Mouse (Mus musculus) cerebellum, adult 2 months (tissue): Measurements from ENCODE around the gene Fam24b. TPM values are rescaled to one million over a fixed set of nuclear protein-coding genes. Genes with fewer than 3 reads are reported as not detected.

ENCODE experiments used
- DNase-seq, 2 experiments: peaks; one replicate each; pipeline ENCODE4 v3.0.0; 2021
- H3K27ac ChIP-seq: fragments of 200-500 bp; 2 replicates; pipeline ENCODE4 v1.5.1; 2012; ENCODE audit warnings: low read length, control low read depth, inconsistent platforms; ENCODE audit not compliant: insufficient read depth
- H3K27me3 ChIP-seq: fragments of 200-500 bp; 2 replicates; pipeline ENCODE4 v1.6.1; 2012; ENCODE audit warnings: inconsistent platforms, mild to moderate bottlenecking, low read length, moderate library complexity; ENCODE audit not compliant: control insufficient read depth, insufficient read depth
- H3K4me1 ChIP-seq: fragments of 200-500 bp; 2 replicates; pipeline ENCODE4 v1.6.1; 2011; ENCODE audit warnings: low read length; ENCODE audit not compliant: control insufficient read depth, insufficient read depth
- H3K4me3 ChIP-seq: fragments of 200-500 bp; replicated peaks from 2 replicates; pipeline ENCODE3; 2011; ENCODE audit warnings: mild to moderate bottlenecking, low read depth, low read length, control low read depth; ENCODE audit not compliant: insufficient read depth
- CTCF ChIP-seq: fragments of 200-500 bp; IDR thresholded peaks from 2 replicates; pipeline ENCODE4 v1.5.1; 2011; ENCODE audit warnings: low read depth, mild to moderate bottlenecking, control low read depth, low read length, moderate library complexity, borderline replicate concordance; ENCODE audit not compliant: insufficient read depth
- POLR2A ChIP-seq: fragments of 200-500 bp; IDR thresholded peaks from 2 replicates; pipeline ENCODE4 v1.6.1; 2011; ENCODE audit warnings: low read length, control low read depth, borderline replicate concordance; ENCODE audit not compliant: insufficient read depth
- WGBS: fragments of 180-500 bp; shearing (Covaris S2); methylation state at CpG from one replicate; pipeline ENCODE4 v1.1.7; 2018; 5-methylcytosine and 5-hydroxymethylcytosine counted together
- polyA plus RNA-seq: library from polyadenylated mRNA; depleted of rRNA; stranded (reverse); fragments of >200 nt; gene quantifications from 2 replicates; pipeline ENCODE4 v1.2.3, GENCODE M21; 2012; rRNA removed

Fam24b gene
- polyA plus RNA-seq, 1 experiment, result 0.70 TPM

- Histone ChIP-seq H3K4me3 (no peak overlapping the region), H3K4me1 (no peaks in the 10 kb centered on the region), H3K27me3 (no peaks in the 10 kb centered on the region), H3K27ac (no peak overlapping the region)
- 76% methylated on average over 12 of the region's 12 CpGs for WGBS
- no peak for DNase-seq
- TF ChIP-seq POLR2A (no peak), CTCF (no peak)
Observed at GRCm38 (mm10) chr7:131317587-131317986, 11.7 kb downstream of the Fam24b start.

- Histone ChIP-seq H3K27me3 (no peaks in the 10 kb centered on the region), H3K4me3 (no peak overlapping the region), H3K27ac (no peak overlapping the region), H3K4me1 (no peaks in the 10 kb centered on the region)
- WGBS, result 85% methylated on average over 7 of the region's 7 CpGs
- TF ChIP-seq POLR2A (no peak), CTCF (no peak)
- DNase-seq, result no peak
Observed at GRCm38 (mm10) chr7:131314493-131314892, 14.8 kb downstream of the Fam24b start.

- H3K27ac ChIP-seq, result no peak overlapping the region
- no peaks in the 10 kb centered on the region for H3K27me3 ChIP-seq
- no peak overlapping the region for H3K4me3 ChIP-seq
- TF ChIP-seq CTCF (no peak), POLR2A (no peak)
- no peak for DNase-seq
- WGBS, result 80% methylated on average over 5 of the region's 5 CpGs
- no peaks in the 10 kb centered on the region; the same call in 1 of the 2 replicates for H3K4me1 ChIP-seq
Observed at GRCm38 (mm10) chr7:131306733-131307132, 22.6 kb downstream of the Fam24b start.

GRCm38 (mm10) chr7:131303340-131303739 is 26.0 kb downstream of the Fam24b start:
- no peaks in the 10 kb centered on the region for H3K27me3 ChIP-seq
- no peak for DNase-seq
- H3K4me1 ChIP-seq, result no peaks in the 10 kb centered on the region; the same call in 1 of the 2 replicates
- H3K27ac ChIP-seq, result no peak overlapping the region
- WGBS, result 80% methylated on average over 8 of the region's 8 CpGs
- no peak overlapping the region for H3K4me3 ChIP-seq
- no peak for TF ChIP-seq POLR2A
- no peak for TF ChIP-seq CTCF

GRCm38 (mm10) chr7:131297151-131297550 is 32.2 kb downstream of the Fam24b start:
- no peak overlapping the region for H3K27ac ChIP-seq
- no peaks in the 10 kb centered on the region for H3K27me3 ChIP-seq
- TF ChIP-seq POLR2A (no peak), CTCF (no peak)
- no peak for DNase-seq
- no peak overlapping the region for H3K4me3 ChIP-seq
- no peaks in the 10 kb centered on the region for H3K4me1 ChIP-seq
- 74% methylated on average over 8 of the region's 8 CpGs for WGBS

Other genes with a start within 250 kb of the Fam24b start
- not detected in 2 replicates for gene 4933402N03Rik, start 183.2 kb downstream of the Fam24b start, polyA plus RNA-seq
- gene 5430419D17Rik, start 155.1 kb downstream of the Fam24b start, polyA plus RNA-seq, result 0.30 and 0.38 TPM in 2 replicates
- gene Cuzd1, start 7.2 kb downstream of the Fam24b start, polyA plus RNA-seq, result 0.05 and 0.19 TPM in 2 replicates
- not detected in 2 replicates for gene Fam24a, start 4.3 kb upstream of the Fam24b start, polyA plus RNA-seq
- gene 2310057M21Rik, start 33.2 kb upstream of the Fam24b start, polyA plus RNA-seq, result 16.3 and 16.7 TPM in 2 replicates
- 69.4 and 75.7 TPM in 2 replicates for gene Pstk, start 41.6 kb upstream of the Fam24b start, polyA plus RNA-seq
- gene Ikzf5, start 81.0 kb upstream of the Fam24b start, polyA plus RNA-seq, result 18.7 and 19.2 TPM in 2 replicates
- 29.8 and 36.7 TPM in 2 replicates for gene Acadsb, start 81.1 kb upstream of the Fam24b start, polyA plus RNA-seq
- 0.32 and 0.43 TPM in 2 replicates for gene Hmx3, start 213.4 kb upstream of the Fam24b start, polyA plus RNA-seq
- 0.06 TPM in 1 of 2 replicates, not detected in the other for gene Hmx2, start 219.3 kb upstream of the Fam24b start, polyA plus RNA-seq
- 105 and 108 TPM in 2 replicates for gene Bub3, start 230.7 kb upstream of the Fam24b start, polyA plus RNA-seq